Mouse (Mus musculus) neural tube, embryonic 11.5 days (tissue): Measurements from ENCODE around the gene Sapcd1. TPM values are rescaled to one million over a fixed set of nuclear protein-coding genes. Genes with fewer than 3 reads are reported as not detected.

Experiments used
- ATAC-seq: fragments of 200-750 bp; cut with Nextera tagmentation; 2 replicates; pipeline ENCODE4 v1.8.0; 2017; ENCODE audit warnings: moderate number of reproducible peaks, mild to moderate bottlenecking, moderate TSS enrichment, moderate library complexity; ENCODE audit not compliant: insufficient read depth, low FRiP score, low TSS enrichment
- DNase-seq: peaks from one replicate; pipeline ENCODE4 v3.0.0-alpha.2; 2015; ENCODE audit warnings: low spot score
- H3K27ac ChIP-seq: fragments of 300-500 bp; sonication (generic); 2 replicates; pipeline ENCODE4 v1.5.1; 2014; ENCODE audit warnings: low read depth, mild to moderate bottlenecking, low read length
- H3K27me3 ChIP-seq: fragments of 300-500 bp; sonication (generic); 2 replicates; pipeline ENCODE4 v1.6.1; 2014; ENCODE audit warnings: mild to moderate bottlenecking, low read length, mixed read lengths; ENCODE audit not compliant: control insufficient read depth, insufficient read depth
- H3K36me3 ChIP-seq: fragments of 300-500 bp; sonication (generic); 2 replicates; pipeline ENCODE4 v1.6.1; 2014; ENCODE audit warnings: mild to moderate bottlenecking, low read length, moderate library complexity, mixed read lengths; ENCODE audit not compliant: control insufficient read depth, insufficient read depth
- H3K4me1 ChIP-seq: fragments of 300-500 bp; sonication (generic); 2 replicates; pipeline ENCODE4 v1.6.1; 2014; ENCODE audit warnings: low read length, mixed read lengths; ENCODE audit not compliant: control insufficient read depth, insufficient read depth
- H3K4me2 ChIP-seq: fragments of 300-500 bp; sonication (generic); 2 replicates; pipeline ENCODE4 v1.6.1; 2014; ENCODE audit warnings: low read depth, mild to moderate bottlenecking, moderate library complexity
- H3K4me3 ChIP-seq: fragments of 300-500 bp; sonication (generic); 2 replicates; pipeline ENCODE4 v1.5.1; 2014; ENCODE audit warnings: low read depth, low read length
- H3K9ac ChIP-seq: fragments of 300-500 bp; sonication (generic); 2 replicates; pipeline ENCODE4 v1.6.1; 2014; ENCODE audit warnings: mild to moderate bottlenecking, low read length
- H3K9me3 ChIP-seq: fragments of 300-500 bp; sonication (generic); 2 replicates; pipeline ENCODE4 v1.6.1; 2016; ENCODE audit warnings: low read length; ENCODE audit not compliant: control insufficient read depth
- WGBS: fragments of 180-500 bp; shearing (Covaris S2); extraction: QIAGEN DNeasy Blood & Tissue Kit; methylation state at CpG from one replicate; pipeline ENCODE4 v1.1.7; 2014; 5-methylcytosine and 5-hydroxymethylcytosine counted together
- polyA plus RNA-seq: library from polyadenylated mRNA; unstranded; fragments of >200 nt; fragmentation: Nextera tagmentation; extraction: Ambion mirVana; gene quantifications from 2 replicates; pipeline ENCODE4 v1.2.1, GENCODE M21; 2014

The Sapcd1 gene
- polyA plus RNA-seq, 1 experiment from 2014 or later, result 5.2 TPM

- 79% methylated on average over 3 of the region's 3 CpGs for WGBS
- Histone ChIP-seq H3K27me3 (no peaks in the 10 kb centered on the region), H3K4me3 (no peak overlapping the region), H3K4me1 (peaks cover 13% of the 10 kb centered on the region), H3K9me3 (no peaks in the 10 kb centered on the region), H3K36me3 (peaks cover 24% of the 10 kb centered on the region), H3K9ac (no peak overlapping the region), H3K27ac (no peak overlapping the region), H3K4me2 (no peak overlapping the region)
- ATAC-seq (no peak), DNase-seq (no peak)
These were observed 29.3 kb upstream of the Sapcd1 start for GRCm38 (mm10) chr17:35057090-35057489.

- H3K9me3 ChIP-seq, result no peaks in the 10 kb centered on the region
- no peak overlapping the region for H3K4me2 ChIP-seq
- ATAC-seq, result no peak
- peaks cover 19% of the 10 kb centered on the region for H3K4me1 ChIP-seq
- no peak overlapping the region for H3K27ac ChIP-seq
- no peak overlapping the region for H3K4me3 ChIP-seq
- H3K9ac ChIP-seq, result no peak overlapping the region
- WGBS, result 94% methylated on average over 7 of the region's 7 CpGs
- no peak for DNase-seq
- no peaks in the 10 kb centered on the region for H3K27me3 ChIP-seq
- H3K36me3 ChIP-seq, result peaks cover 22% of the 10 kb centered on the region
These were observed 28.1 kb upstream of the Sapcd1 start for GRCm38 (mm10) chr17:35055691-35056495.

- 90% methylated on average over 12 of the region's 12 CpGs for WGBS
- peak overlapping the region; percentile 88 for H3K4me2 ChIP-seq
- peak; percentile 30 for DNase-seq
- no peaks in the 10 kb centered on the region for H3K27me3 ChIP-seq
- peak overlapping the region; percentile 67 for H3K4me3 ChIP-seq
- H3K36me3 ChIP-seq, result peaks cover 22% of the 10 kb centered on the region
- H3K27ac ChIP-seq, result peak overlapping the region; percentile 93
- peaks cover 17% of the 10 kb centered on the region for H3K4me1 ChIP-seq
- no peaks in the 10 kb centered on the region for H3K9me3 ChIP-seq
- H3K9ac ChIP-seq, result peak overlapping the region; percentile 89
- ATAC-seq, result no peak
These were observed 24.5 kb upstream of the Sapcd1 start for GRCm38 (mm10) chr17:35052271-35052798.

- H3K4me1 ChIP-seq, result peaks cover 17% of the 10 kb centered on the region
- 1% methylated on average over 21 of the region's 21 CpGs for WGBS
These were observed 23.6 kb upstream of the Sapcd1 start for GRCm38 (mm10) chr17:35051156-35052086.

GRCm38 (mm10) chr17:35050126-35050750, 22.4 kb upstream of the Sapcd1 start:
- peak overlapping the region; percentile 82 for H3K9ac ChIP-seq
- H3K4me3 ChIP-seq, result peak overlapping the region; percentile 67
- ATAC-seq (no peak), DNase-seq (peak; percentile 72)
- H3K36me3 ChIP-seq, result peaks cover 14% of the 10 kb centered on the region
- under 1% methylated on average over 27 of the region's 27 CpGs for WGBS
- peaks cover 22% of the 10 kb centered on the region for H3K4me1 ChIP-seq
- H3K4me2 ChIP-seq, result peak overlapping the region; percentile 88
- H3K27me3 ChIP-seq, result no peaks in the 10 kb centered on the region
- H3K9me3 ChIP-seq, result no peaks in the 10 kb centered on the region
- H3K27ac ChIP-seq, result peak overlapping the region; percentile 93

More at GRCm38 (mm10) chr17:35051156-35052086, 23.6 kb upstream of the Sapcd1 start:
- Histone ChIP-seq H3K27ac (peak overlapping the region; percentile 93), H3K4me3 (peak overlapping the region; percentile 67), H3K27me3 (no peaks in the 10 kb centered on the region), H3K36me3 (peaks cover 22% of the 10 kb centered on the region), H3K9me3 (no peaks in the 10 kb centered on the region), H3K9ac (peak overlapping the region; percentile 89), H3K4me2 (peak overlapping the region; percentile 88)
- DNase-seq, result peak; percentile 79
- ATAC-seq, result peak; percentile 62

DNA sequence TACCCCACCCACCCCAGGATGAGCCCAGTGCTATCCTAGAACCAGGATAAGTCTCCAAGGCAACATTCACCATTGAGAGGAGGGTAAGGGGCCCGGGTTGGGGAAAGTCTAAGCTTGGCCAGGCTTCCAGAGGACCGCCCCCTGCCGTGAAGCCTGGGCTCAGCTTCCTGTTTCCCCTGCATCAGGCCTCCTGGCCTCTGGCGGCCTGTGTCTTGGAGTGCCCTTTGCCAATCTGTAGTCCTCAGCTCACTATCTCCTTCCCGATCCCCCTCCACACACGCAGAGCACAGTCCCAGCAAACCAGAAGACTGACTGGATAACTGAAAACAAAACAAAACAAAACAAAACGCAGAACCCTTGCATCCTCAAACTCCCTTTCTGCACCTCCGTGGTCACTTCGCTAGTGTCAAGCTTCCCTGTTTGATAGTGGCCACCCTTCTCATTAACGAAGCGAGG, 21.8 kb upstream of the Sapcd1 start, which contains the start of gene Clic1:
TSS of gene Clic1 (plus strand) at position 406 of the 456 bp plus-strand sequence.
- Histone ChIP-seq H3K36me3 (peaks cover 12% of the 10 kb centered on the region), H3K9me3 (no peaks in the 10 kb centered on the region), H3K27ac (peak within 1 kb of the TSS; percentile 93), H3K4me1 (peaks cover 22% of the 10 kb centered on the region), H3K4me2 (peak within 1 kb of the TSS; percentile 88), H3K4me3 (peak within 1 kb of the TSS; percentile 67), H3K9ac (peak within 1 kb of the TSS; percentile 82), H3K27me3 (no peaks in the 10 kb centered on the region)
- 2% methylated on average over 11 of the region's 11 CpGs for WGBS
- no peak for ATAC-seq
- DNase-seq, result peak; percentile 86

GRCm38 (mm10) chr17:35048932-35049440, 21.2 kb upstream of the Sapcd1 start:
- DNase-seq (no peak), ATAC-seq (no peak)
- Histone ChIP-seq H3K36me3 (peaks cover 9% of the 10 kb centered on the region), H3K9me3 (no peaks in the 10 kb centered on the region), H3K4me1 (peaks cover 22% of the 10 kb centered on the region), H3K4me2 (peak overlapping the region; percentile 88), H3K27me3 (no peaks in the 10 kb centered on the region), H3K9ac (no peak overlapping the region), H3K27ac (no peak overlapping the region), H3K4me3 (0 out of 2 replicates have a peak overlapping the region, but pooled peaks have one; percentile 67)
- 78% methylated on average over 5 of the region's 5 CpGs for WGBS
